Mouse (Mus musculus) E14TG2a.4 (cell line): ENCODE measurements around the gene Setd1b.

ENCODE experiments used
- CTCF ChIP-seq: conservative IDR thresholded peaks from 2 replicates; pipeline ENCODE4 v1.5.1; 2014; ENCODE audit warnings: low read length
- NANOG ChIP-seq: IDR thresholded peaks from 2 replicates; pipeline ENCODE4 v1.6.1; 2014; ENCODE audit warnings: borderline replicate concordance, low read length, mixed read lengths

DNA sequence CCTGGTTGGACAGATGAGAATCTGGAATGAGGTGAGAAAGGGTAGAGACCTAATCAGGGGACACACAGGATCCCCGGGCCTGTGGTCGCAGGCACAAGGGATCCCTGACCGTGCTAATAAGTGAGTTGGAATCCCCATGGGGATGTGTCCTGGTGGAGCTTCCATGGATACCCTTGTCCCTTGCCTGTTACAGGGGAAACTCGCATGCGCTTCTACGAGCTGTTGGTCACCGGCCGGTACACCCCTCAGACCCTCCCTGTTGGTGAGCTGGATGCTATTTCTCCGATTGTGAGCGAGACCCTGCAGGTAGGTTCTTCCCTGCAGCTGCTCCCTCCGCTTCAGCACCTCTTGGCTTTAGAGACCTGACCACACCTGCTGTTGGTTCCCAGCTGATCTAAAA, 4.4 kb downstream of the Setd1b start:
- no peak for TF ChIP-seq CTCF
- no peak for TF ChIP-seq NANOG
